Mouse (Mus musculus): ENCODE measurements around the gene Klhl3.

Gene Klhl3

DNA sequence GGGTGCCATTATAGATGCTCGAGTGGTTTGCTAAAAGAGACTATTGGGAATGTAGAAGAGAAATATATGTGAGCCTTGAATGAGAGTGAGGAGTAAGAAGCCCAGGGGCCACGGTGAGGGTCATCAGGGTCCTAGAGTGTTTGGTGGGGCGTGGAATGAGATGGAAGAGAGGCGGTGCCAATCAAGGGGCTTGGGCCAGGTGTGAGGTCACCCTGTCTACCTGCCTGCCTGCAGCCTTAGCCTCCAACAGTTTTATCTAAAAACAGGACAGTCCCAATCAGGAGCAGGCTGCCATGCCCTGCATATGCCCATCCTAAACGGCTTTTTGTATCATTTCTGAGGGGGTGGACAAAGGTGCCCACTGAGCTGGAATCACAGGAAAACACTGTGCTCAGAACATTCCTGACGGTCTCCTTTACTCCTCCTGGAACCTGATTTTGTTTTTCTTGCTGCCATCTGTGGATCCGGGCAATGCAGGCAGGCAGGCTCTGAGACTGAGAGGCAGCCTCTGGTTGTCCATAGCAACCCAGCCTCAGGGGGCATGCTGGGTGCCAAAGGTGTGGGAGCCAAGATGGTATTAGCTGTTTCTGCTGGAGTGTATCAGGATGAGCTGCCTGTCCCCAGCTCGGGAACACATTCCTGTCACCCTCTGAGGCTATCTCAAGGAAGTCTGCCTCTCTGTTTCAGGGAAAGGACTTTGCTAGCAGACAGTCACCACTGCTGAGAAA lies 89.5 kb downstream of the Klhl3 start:
- DNase-seq (ENCODE audit: low read depth, low spot score): no peak

DNA sequence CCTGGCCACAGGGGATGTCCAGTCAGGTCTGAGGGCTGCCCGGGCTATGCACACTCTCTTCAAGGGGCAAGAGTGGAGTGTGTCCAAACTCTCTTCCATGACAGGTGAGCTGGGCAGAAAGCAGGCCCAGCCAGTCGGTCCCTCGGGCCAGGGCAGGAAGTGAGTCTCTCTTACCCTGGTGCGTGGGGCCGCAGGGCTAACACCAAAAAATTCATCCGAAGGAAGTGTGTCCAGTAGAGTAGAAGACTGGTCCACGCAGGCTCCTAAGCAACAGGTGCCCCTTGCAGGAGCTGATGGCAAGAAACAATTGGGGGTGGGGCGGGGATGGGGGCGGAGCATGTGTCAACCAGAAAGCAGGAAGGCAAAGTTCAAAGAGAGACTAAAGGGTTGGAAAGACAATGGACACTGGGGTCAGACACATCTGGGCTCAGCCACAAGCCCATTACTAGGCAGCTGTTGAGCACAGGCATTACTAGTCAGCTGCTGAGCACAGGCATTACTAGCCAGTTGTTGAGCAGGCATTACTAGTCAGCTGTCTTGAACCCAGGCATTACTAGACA lies 90.3 kb downstream of the Klhl3 start:
- no peak for DNase-seq (ENCODE audit: low read depth, low spot score)

DNA sequence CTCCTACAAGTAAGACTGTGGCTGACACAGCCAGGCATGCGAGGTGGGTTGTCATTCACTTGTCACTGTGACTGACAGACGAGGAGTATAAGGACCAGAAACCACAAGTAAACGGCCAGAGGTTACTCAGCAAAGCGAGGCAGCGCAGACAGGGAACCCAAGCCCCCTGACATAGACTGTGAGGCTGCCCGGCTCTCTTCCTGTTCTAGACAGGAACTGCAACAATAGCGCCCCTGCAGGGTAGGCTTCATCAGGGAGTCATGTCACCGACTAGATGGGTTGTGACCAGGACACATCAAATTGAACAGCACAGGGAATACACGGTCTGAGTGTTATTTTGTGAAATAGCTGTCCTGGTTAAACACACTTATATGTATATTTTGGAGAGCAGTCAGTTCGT lies 93.0 kb downstream of the Klhl3 start:
- no peak for DNase-seq (ENCODE audit: low read depth, low spot score)

DNA sequence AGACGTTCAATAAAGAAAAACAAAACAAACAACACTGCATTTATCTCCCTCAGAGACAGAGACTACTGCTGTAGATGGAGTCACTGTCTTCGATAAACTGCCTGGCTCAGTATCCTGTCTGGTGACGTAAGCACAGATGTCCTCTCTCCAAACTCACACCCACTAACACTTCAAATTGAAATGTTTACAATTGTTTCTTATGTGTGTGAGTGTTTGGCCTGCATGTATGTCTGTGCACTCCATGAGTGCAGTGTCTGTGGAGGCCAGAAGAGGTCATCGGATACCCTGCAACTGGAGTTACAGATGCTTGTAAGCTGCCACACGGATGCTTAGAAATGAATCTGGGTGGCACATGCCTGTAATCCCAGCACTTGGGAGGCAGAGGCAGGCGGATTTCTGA lies 96.1 kb downstream of the Klhl3 start:
- no peak for DNase-seq (ENCODE audit: low read depth, low spot score)

DNA sequence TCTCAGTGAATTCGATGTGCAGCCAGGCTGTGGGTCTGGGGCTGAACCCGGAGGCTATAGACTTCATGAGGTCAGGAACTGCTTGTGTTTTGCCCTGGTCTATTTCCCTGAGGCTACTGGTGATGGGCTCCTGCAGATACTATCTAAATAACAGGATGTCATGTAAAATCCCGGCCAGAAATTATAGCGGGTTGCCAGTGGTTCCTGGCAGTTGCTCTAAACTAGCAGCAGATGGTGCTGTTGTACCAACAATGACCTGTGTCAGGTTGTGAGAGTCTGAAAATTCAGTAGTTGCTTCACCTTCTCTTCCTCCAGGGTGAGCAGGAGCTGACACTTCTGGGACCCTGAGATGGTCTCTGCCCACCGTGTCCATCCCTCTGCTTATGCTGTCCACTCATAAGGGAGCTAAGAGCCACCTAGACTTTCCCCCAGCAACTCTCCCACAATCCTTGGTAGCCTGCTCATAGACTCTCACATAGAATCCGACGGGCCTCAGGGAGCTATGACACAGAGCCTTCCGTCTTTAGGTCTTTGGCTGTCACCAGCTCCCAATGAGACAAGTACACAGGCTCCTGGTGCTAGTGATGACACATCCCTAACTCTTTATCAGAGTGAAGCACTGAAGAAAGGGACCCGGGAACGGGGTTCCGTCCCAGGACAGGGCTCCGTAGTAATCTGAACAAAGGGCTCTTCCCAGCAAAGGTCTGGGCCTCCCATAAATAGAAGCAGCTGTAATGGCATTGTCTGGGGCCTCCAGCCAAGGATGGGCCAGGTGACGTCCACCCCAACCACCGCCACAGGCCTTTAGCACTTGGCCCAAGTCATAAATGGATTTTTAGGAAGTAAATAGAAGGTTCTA lies 101.1 kb downstream of the Klhl3 start:
- no peak for DNase-seq (ENCODE audit: low read depth, low spot score)

DNA sequence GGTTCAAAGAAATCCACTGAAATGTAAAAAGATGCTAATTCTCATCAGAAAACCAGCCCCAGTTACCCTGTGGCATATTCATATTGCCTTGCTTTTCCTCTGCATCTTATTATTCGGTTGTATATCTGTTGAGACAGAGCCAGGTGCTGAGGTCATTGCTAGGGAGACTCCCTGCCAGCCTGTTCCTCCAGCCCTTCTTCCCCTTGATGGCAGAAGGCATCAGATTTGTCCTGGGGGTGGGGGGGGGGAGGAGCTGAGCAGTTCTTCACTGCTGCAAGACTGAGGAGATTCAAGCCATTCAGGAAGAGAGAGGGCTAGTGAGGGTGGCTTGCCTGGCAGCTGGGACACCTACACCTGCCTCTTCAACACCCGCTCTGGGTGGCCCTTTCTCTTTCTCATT lies 101.9 kb downstream of the Klhl3 start:
- no peak for DNase-seq (ENCODE audit: low read depth, low spot score)

DNA sequence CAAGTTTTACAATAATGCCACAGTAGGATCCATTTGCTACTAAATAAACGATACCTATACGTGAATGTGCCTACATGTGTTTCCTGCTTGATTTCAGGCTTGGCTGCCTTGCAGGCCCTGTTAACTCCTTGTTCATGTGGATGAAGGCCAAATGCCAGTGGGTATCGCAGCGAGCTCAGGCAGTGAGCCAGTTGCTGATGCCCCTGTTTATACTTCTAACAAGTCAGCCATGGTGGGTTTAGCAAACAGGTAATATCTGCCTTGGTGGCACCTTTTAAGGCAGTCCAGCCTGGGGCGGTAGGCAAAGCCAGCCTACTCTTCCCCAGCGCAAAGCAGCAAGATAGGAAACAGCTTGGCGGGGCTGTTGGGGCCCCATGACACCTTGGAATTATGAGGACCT lies 103.0 kb downstream of the Klhl3 start:
- DNase-seq (ENCODE audit: low read depth, low spot score): no peak

DNA sequence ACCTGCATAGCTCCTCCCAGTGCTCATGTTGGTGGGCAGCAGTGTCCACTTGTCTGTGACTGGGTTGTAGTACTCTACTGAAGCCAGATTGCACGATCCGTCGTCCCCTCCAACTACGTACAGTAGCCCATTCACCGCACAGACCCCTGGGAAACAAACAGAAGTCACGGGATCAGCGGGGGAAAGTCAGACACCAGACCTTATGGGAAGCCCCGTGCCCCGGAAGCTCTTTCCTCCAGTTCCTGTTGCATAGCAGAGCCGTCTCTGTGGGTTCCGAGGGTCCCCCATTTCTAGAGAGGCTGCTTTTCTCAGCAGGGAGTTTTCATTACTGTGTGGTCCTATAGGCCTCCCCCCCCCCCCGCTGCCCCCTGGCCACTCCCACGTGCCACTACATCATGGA lies 104.1 kb downstream of the Klhl3 start:
- no peak for DNase-seq (ENCODE audit: low read depth, low spot score)

DNA sequence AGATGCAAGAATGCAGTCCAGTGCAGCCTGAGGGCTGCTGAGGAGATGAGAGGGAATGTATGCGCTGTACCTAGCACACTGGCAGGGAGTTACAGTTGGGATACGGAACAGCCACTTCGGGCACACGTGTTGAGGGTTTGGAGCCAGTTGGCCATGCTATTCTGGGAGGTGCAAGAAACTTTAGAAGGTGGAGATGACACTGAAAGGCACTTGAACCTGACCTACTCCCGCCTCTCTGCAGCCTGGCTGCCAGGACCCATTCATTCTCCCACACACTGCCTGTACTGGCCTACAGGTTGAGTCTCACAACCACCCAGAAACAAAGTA lies 105.4 kb downstream of the Klhl3 start:
- DNase-seq (ENCODE audit: low read depth, low spot score): no peak

DNA sequence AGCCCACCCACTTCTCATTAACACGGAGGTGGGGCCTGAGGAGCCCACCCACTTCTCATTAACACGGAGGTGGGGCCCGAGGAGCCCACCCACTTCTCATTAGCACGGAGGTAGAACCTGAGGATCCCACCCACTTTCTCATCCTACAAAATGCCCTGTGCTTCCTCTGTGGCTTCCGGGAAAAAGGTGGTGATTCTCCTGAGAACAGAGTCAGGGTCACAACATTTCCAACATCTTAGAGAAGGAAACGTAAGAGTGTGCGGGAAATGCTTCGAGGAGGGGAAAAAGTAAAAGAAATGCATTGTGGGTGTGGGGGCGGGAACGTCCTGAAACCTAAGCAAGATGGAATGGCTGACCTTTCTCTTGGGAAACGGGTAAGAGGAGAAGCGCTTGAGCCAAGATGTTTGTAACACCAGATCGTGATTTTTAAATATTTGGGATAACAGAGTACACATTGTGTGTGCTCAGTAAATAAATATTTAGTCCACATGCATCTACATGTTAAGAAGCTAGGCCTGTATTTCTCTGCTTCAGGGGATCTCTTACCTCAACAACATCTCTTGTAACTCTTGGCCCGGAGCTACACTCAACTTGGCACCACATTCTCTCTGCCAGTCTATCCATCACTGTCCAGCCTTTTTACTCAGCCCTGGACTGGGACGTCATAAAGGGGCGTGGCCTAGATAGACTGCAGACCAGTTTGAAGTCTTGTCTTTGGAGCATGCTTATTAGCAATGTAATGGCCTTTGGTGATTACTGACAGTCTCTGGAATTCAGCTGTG lies 105.9 kb downstream of the Klhl3 start:
- DNase-seq (ENCODE audit: low read depth, low spot score): no peak

DNA sequence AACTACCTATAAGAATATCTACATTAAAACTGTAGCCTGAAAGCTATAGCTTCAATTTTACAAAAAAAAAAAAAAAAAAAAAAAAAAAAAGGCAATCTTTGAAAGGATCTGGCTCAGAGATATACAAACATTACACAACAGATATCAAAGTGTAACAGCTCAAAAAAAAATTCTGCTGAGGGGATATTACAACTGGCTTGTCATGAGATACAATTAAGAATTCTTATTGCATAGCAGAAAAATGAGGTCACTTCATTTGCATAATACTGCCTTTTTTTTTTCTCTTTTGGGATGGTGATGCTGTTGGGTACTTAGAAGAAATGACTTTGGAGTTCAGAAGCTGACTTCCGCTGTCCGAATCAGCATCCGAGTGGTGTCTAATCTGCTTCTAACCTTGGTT lies 111.6 kb downstream of the Klhl3 start:
- no peak for DNase-seq (ENCODE audit: low read depth, low spot score)

DNA sequence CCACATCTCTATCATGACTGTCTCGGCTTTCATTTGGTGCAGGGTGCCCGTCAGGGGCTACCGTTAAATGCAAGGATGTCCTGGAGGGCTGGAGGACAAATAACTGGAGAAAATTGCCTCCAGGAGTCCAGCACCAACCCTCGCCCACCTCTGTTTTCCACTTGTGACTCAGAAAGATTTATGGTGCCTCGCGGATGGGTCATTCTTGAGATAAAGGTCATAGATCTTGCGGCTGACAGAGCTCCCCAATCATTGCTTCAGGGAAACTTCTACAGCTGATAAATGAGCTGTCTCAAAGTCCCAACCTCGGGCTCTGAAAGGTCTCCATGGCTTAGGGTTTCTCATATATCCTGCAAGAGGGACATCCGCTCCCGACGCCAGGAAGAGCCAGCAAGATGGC lies 116.9 kb downstream of the Klhl3 start:
- no peak for DNase-seq (ENCODE audit: low read depth, low spot score)

DNA sequence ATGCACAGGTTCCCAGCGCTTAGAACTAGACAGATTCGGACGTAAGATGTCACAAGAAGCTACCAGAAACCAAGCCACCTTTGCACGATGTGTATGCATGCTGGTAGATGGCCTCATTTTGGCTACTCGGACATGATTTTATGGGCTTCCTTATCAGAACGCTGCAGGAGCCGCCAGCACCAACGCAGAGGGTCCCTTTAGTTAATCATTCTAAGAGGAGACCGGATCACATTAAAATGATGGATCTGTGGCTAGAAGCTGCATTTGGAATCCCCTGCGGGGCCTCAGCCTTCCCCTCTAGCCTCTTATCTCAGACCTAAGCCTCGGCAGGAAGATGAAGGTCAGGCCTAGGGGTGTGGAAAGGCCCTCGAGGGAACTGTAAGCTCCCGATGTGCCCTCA lies 117.5 kb downstream of the Klhl3 start:
- DNase-seq (ENCODE audit: low read depth, low spot score): no peak

DNA sequence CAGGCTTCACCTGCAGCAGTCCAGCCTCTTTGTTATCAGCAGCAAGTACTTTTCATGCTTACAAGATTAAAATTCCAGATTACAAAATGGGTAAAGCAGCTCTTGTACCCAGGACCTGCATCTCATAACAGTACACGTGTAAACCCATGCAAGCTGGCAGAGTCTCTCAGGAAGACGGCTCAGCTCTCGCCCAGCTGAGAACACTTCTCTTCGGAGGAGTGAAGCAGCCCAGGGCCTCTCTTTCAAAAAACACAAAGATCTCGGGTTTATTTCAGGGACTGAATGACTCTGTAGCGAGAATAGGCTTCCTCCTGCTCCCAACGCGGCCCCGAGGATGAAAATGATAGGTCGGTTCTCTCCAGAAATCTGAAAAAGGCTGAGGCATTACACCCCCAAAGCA lies 128.8 kb downstream of the Klhl3 start:
- no peak for DNase-seq (ENCODE audit: low read depth, low spot score)

DNA sequence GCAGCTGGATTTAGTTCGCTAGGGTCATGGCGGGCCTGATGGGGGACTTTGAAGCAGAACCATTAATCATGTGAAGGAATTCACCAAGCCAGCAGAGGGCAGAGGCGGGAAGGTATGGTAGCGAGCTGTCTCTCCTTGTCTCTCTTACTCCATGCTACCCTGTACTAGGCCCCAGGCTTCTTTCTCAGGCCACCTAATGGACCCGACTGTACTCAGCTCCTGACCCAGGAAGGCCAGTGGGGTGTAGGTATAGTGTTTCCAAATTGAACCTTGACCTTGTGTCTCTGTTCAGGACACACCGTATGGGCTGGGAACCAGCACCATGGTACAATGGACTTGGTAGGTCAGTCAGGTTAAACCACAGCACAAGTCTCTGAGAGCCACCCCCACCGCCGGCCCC lies 129.2 kb downstream of the Klhl3 start:
- no peak for DNase-seq (ENCODE audit: low read depth, low spot score)

DNA sequence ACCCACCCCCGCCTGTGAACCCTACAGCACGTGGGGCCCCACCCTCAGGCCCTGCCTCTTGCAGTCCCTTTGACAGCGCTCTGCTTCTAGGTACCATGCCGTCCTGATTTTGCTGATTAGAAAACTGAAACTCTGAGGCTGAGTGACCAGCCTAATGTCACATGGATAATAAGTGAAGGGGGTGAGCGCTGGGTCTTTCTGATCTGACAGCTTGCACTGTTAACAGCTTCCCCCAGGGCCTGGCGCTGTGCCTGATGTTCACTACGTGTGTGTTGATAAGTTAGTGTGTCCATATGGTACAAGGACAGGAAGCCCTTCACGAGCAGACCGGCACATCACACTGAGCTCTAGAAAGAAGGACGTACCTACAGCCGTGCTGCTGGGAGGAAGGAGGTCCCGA lies 130.1 kb downstream of the Klhl3 start:
- no peak for DNase-seq (ENCODE audit: low read depth, low spot score)

DNA sequence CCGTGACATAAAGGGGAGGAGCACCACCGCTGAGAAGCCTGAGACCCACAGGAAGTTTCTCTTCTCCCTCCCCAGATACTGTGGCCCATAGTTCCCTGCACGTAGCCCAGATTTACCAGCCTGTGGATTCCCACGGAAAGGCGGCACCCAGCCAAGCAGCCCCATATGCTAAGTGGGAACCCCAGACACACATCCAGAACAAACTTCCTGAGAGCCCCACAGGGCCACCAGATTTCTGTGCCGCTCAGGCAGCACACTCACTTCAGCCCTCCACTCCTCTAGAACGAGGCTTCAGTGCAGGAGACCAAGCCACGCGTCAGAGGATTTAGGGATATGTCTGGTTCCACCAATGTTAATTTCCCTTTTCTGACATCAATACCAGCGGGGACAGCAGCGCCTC lies 130.5 kb downstream of the Klhl3 start:
- DNase-seq (ENCODE audit: low read depth, low spot score): no peak

DNA sequence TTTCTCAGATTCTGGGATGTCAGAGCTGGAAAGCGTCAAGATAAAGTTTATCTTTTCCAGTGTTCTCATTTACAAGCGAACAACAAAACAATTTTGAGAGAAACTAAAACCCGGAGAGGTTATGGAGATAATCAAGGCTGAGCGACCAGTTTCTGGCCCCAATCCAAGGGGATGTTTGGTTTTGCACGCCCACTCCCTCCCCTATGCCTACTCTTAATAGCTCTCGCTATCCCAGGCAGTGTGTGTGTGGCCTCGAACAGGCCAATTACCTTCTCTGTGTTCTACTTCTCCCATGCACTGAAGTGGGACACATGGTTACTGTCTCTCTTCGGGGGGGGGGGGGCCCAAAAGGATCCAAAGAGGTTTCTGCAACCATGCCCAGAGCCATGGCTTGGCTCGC lies 132.7 kb downstream of the Klhl3 start:
- DNase-seq (ENCODE audit: low read depth, low spot score): no peak

DNA sequence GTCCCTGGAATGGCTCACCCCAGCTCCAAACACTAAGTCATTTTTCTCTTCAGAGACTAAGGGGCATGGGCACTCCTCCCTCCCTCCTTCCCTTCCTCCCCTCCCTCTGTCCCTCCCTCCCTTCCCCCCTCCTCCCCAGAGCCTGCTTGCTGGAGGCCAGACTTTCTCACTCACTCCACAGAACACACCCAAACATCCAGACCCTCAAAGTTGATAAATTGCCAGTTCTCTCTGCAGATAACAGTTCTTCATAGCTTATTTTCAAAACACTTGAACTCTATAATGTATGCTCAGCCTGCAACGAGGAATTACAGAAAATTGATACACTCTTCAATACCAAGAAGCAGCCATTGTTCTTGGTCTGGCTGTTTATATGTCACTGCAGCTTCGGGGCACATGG lies 133.3 kb downstream of the Klhl3 start:
- no peak for DNase-seq (ENCODE audit: low read depth, low spot score)

DNA sequence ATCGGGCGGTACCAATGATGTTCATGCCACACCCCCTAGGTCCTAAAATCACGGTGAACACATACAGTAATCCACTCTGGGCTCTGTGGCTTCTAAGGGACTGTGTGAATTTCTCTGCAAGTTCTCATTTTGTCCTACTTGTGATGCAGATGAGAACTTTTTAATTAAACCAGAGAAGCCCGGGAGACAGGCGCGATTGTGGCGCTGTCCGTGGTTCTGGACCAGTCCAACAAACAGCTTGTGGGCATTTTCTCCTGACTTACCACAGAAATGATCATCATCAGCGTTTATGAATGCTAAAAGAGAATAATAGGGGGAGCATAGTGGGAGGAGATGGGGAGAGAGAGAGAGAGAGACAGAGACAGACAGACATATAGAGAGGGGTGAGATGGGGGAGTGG lies 134.5 kb downstream of the Klhl3 start:
- no peak for DNase-seq (ENCODE audit: low read depth, low spot score)

DNA sequence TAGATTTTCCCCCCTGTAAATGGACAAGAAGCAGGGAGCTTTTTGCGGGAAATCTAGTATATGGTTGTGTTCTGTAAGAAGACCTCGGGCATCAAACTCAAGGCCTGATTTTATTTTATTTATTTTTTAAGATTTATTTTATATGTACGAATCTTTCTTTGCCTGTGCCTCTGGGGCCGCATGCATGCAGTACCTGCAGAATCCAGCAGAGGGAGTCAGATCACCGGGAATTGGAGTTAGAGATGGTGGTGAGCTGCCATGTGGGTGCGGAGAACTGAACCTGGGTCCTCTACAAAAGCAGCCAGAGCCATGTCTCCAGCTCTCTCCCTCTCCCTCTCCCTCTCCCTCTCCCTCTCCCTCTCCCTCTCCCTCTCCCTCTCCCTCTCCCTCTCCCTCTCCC lies 135.7 kb downstream of the Klhl3 start:
- DNase-seq (ENCODE audit: low read depth, low spot score): no peak

DNA sequence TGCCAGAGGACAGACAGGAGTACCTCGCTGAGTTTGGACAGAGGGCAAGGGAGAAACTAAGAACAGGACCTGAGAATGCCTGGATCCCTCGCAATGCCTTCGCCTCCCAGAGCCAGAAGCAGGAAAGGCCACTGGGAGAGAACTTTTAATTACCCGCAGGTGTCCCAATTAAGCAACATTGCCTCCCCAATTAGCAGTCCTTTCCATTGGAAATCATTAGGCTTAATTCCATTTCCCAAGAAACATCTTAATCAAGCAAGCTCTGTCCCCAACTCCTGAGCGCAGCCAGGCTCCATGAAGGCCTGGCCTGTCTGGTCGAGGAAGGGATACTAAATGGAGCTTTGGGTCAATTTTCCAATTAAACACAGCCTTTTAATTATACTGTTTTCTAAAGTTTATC lies 147.7 kb downstream of the Klhl3 start:
- no peak for DNase-seq (ENCODE audit: low read depth, low spot score)

All from c-Kit-negative CD71-positive TER-119-positive erythroid progenitor cells, embryonic 14.5 days (primary cell).